Mouse (Mus musculus) cerebellum, adult 2 months (tissue): ENCODE data around the gene Sord. TPM values are rescaled to one million over a fixed set of nuclear protein-coding genes. Genes with fewer than 3 reads are reported as not detected.

Source experiments
- DNase-seq, 2 experiments: peaks; one replicate each; pipeline ENCODE4 v3.0.0; 2021
- H3K27ac ChIP-seq: fragments of 200-500 bp; 2 replicates; pipeline ENCODE4 v1.5.1; 2012; ENCODE audit warnings: low read length, control low read depth, inconsistent platforms; ENCODE audit not compliant: insufficient read depth
- H3K27me3 ChIP-seq: fragments of 200-500 bp; 2 replicates; pipeline ENCODE4 v1.6.1; 2012; ENCODE audit warnings: inconsistent platforms, mild to moderate bottlenecking, low read length, moderate library complexity; ENCODE audit not compliant: control insufficient read depth, insufficient read depth
- H3K4me1 ChIP-seq: fragments of 200-500 bp; 2 replicates; pipeline ENCODE4 v1.6.1; 2011; ENCODE audit warnings: low read length; ENCODE audit not compliant: control insufficient read depth, insufficient read depth
- H3K4me3 ChIP-seq: fragments of 200-500 bp; replicated peaks from 2 replicates; pipeline ENCODE3; 2011; ENCODE audit warnings: mild to moderate bottlenecking, low read depth, low read length, control low read depth; ENCODE audit not compliant: insufficient read depth
- CTCF ChIP-seq: fragments of 200-500 bp; IDR thresholded peaks from 2 replicates; pipeline ENCODE4 v1.5.1; 2011; ENCODE audit warnings: low read depth, mild to moderate bottlenecking, control low read depth, low read length, moderate library complexity, borderline replicate concordance; ENCODE audit not compliant: insufficient read depth
- POLR2A ChIP-seq: fragments of 200-500 bp; IDR thresholded peaks from 2 replicates; pipeline ENCODE4 v1.6.1; 2011; ENCODE audit warnings: low read length, control low read depth, borderline replicate concordance; ENCODE audit not compliant: insufficient read depth
- WGBS: fragments of 180-500 bp; shearing (Covaris S2); methylation state at CpG from one replicate; pipeline ENCODE4 v1.1.7; 2018; 5-methylcytosine and 5-hydroxymethylcytosine counted together
- polyA plus RNA-seq: library from polyadenylated mRNA; depleted of rRNA; stranded (reverse); fragments of >200 nt; gene quantifications from 2 replicates; pipeline ENCODE4 v1.2.3, GENCODE M21; 2012; rRNA removed

Gene Sord
- polyA plus RNA-seq, 1 experiment, result 22.9 TPM

DNA sequence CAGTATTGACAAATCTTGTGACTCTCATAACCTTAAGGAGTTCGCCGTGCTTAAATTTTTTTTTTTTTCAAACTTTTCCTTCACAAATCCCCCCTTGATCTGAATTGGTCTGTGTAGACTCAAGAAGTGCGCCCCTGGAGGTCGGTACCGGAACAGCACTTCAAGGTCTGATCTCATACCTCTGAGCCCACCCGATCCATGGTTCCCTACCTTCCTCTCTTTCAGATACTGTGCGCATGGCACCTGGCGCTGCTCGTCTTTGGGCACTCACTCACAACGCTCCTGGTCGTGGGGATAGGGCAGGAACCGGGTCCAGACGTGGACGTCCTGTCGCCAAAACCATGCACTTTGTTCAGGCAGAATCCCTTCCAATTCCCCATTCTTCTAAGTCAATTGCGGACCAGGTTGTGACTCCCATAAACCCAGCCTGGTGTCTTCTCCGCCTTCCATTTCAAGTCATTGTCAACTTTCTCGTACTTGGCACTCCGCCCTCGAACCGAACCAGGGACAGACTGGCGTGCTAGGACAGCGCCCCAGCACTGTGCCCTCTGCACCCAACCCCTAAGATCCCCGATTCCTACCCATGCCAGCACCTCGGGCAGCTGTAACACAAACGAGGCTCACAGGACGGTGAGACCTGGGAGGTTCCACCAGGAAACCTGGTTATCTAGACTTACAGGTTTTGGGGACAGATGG lies 78.3 kb downstream of the Sord start:
- WGBS, result 4% methylated on average over 27 of the region's 27 CpGs
- TF ChIP-seq POLR2A (no peak), CTCF (peak; percentile 72)
- no peak overlapping the region for H3K27ac ChIP-seq
- peak; percentile 41 to 67 for DNase-seq
- H3K4me1 ChIP-seq, result no peaks in the 10 kb centered on the region
- peak overlapping the region; percentile 26 for H3K4me3 ChIP-seq
- no peaks in the 10 kb centered on the region for H3K27me3 ChIP-seq

- no peak for DNase-seq
- 5% methylated on average over 24 of the region's 24 CpGs for WGBS
- Histone ChIP-seq H3K4me1 (no peaks in the 10 kb centered on the region), H3K4me3 (peak within 1 kb of the TSS; percentile 26), H3K27me3 (no peaks in the 10 kb centered on the region), H3K27ac (no peak within 1 kb of the TSS)
- TF ChIP-seq CTCF (no peak), POLR2A (no peak)
Observed at GRCm38 (mm10) chr2:122313536-122313935, 79.0 kb downstream of the Sord start, which contains the start of gene Duoxa1. TSS of gene Duoxa1 (minus strand) at chr2:122313730.

Other genes starting within 250 kb of the Sord start
- gene Eif3j1, start 206.2 kb upstream of the Sord start, polyA plus RNA-seq, result 20.5 and 22.2 TPM in 2 replicates
- gene Spg11, start 116.4 kb upstream of the Sord start, polyA plus RNA-seq, result 9.8 and 10.7 TPM in 2 replicates
- 146 and 152 TPM in 2 replicates for gene B2m, start 87.1 kb upstream of the Sord start, polyA plus RNA-seq
- gene Trim69, start 74.0 kb upstream of the Sord start, polyA plus RNA-seq, result not detected in 2 replicates
- 0.19 and 0.21 TPM in 2 replicates for gene Patl2, start 48.6 kb upstream of the Sord start, polyA plus RNA-seq
- gene Terb2, start 48.5 kb upstream of the Sord start, polyA plus RNA-seq, result not detected in 2 replicates
- 0.03 and 0.11 TPM in 2 replicates for gene Duox2, start 63.7 kb downstream of the Sord start, polyA plus RNA-seq
- not detected in 2 replicates for gene Duoxa2, start 64.2 kb downstream of the Sord start, polyA plus RNA-seq
- 0.19 TPM in 1 of 2 replicates, not detected in the other for gene Duoxa1, start 79.0 kb downstream of the Sord start, polyA plus RNA-seq
- gene Duox1, start 80.9 kb downstream of the Sord start, polyA plus RNA-seq, result 0.05 TPM in 2 replicates
- 344 and 410 TPM in 2 replicates for gene Shf, start 134.4 kb downstream of the Sord start, polyA plus RNA-seq
- 0.10 and 0.43 TPM in 2 replicates for gene Slc28a2, start 191.7 kb downstream of the Sord start, polyA plus RNA-seq